Comparison of ENCODE assay signal across 8 mouse cellular contexts in genomic region chr2:77944860-77945595, GRCm38 (mm10). TPM values are rescaled to one million over a fixed set of nuclear protein-coding genes. Genes with fewer than 3 reads are reported as not detected.
DNase-seq lines count a peak whose midpoint lies in the region; ATAC-seq and TF ChIP-seq lines count a peak whose summit lies in the region.

No protein-coding gene starts in this region.

- H3K4me3 ChIP-seq in cerebellum, adult 2 months (replicated peaks; ENCODE audit: insufficient read depth, low read depth, low read length) = peak overlapping the region; percentile 58
- H3K4me3 ChIP-seq in E14TG2a.4 (replicated peaks; ENCODE audit: low read length) = peak overlapping the region; percentile 91
- H3K4me3 ChIP-seq in liver, postnatal 0 days (ENCODE audit: low read depth, low read length) = peak overlapping the region; percentile 93

- TF ChIP-seq CTCF in cerebellum, adult 2 months (IDR thresholded peaks at IDR 0.05; ENCODE audit: borderline replicate concordance, insufficient read depth, low read depth, low read length) = no peak
- TF ChIP-seq CTCF in E14TG2a.4 (conservative IDR thresholded peaks at IDR 0.05; ENCODE audit: low read length) = no peak
- no peak for TF ChIP-seq CTCF in liver, postnatal 0 days (IDR thresholded peaks at IDR 0.05; ENCODE audit: low read depth)

- TF ChIP-seq POLR2A in cerebellum, adult 2 months (IDR thresholded peaks at IDR 0.05; ENCODE audit: borderline replicate concordance, insufficient read depth, low read length) = no peak

- no peaks in the 10 kb centered on the region for H3K27me3 ChIP-seq in cerebellum, adult 2 months (ENCODE audit: control insufficient read depth, insufficient read depth, low read length)
- no peaks in the 10 kb centered on the region for H3K27me3 ChIP-seq in E14TG2a.4 (ENCODE audit: insufficient read depth, low read length)
- H3K27me3 ChIP-seq in liver, postnatal 0 days (ENCODE audit: insufficient read depth, low read length) = no peaks in the 10 kb centered on the region

- peak overlapping the region; percentile 76 for H3K4me2 ChIP-seq in liver, postnatal 0 days (ENCODE audit: low read depth, low read length)

- no peaks in the 10 kb centered on the region for H3K9me3 ChIP-seq in E14TG2a.4 (ENCODE audit: low read length)
- H3K9me3 ChIP-seq in liver, postnatal 0 days (ENCODE audit: low read length) = no peaks in the 10 kb centered on the region

- no peak overlapping the region for H3K27ac ChIP-seq in cerebellum, adult 2 months (ENCODE audit: insufficient read depth, low read length)
- no peak overlapping the region for H3K27ac ChIP-seq in liver, postnatal 0 days (ENCODE audit: low read depth)

- no peak for TF ChIP-seq EP300 in liver, postnatal 0 days (IDR thresholded peaks at IDR 0.05; ENCODE audit: low read depth)

- 39% methylated on average over 8 of the region's 8 CpGs for WGBS in cerebellum, adult 2 months
- WGBS in liver, postnatal 0 days (ENCODE audit: insufficient replicate concordance) = 29% methylated on average over 8 of the region's 8 CpGs

- DNase-seq in cerebellum, adult 2 months = no peak
- DNase-seq in liver, postnatal 0 days = no peak
- no peak for DNase-seq in T-cell, adult 2 months (ENCODE audit: low spot score)
- DNase-seq in embryo, embryonic 10 days (ENCODE audit: low spot score) = no peak
- no peak for DNase-seq in embryo, embryonic 9.5 days (ENCODE audit: extremely low spot score)

- peak overlapping the region; percentile 94 for H3K9ac ChIP-seq in liver, postnatal 0 days (replicated peaks)

- peaks cover 2% of the 10 kb centered on the region; the same call in 1 of the 2 replicates for H3K4me1 ChIP-seq in cerebellum, adult 2 months (ENCODE audit: control insufficient read depth, insufficient read depth, low read length)
- H3K4me1 ChIP-seq in E14TG2a.4 (replicated peaks; ENCODE audit: low read depth, low read length) = peaks cover 16% of the 10 kb centered on the region
- peaks cover 13% of the 10 kb centered on the region for H3K4me1 ChIP-seq in liver, postnatal 0 days (ENCODE audit: insufficient read depth)

- H3K36me3 ChIP-seq in E14TG2a.4 (ENCODE audit: insufficient read depth, low read length) = peaks cover 18% of the 10 kb centered on the region
- H3K36me3 ChIP-seq in liver, postnatal 0 days (replicated peaks; ENCODE audit: insufficient read depth, low read length) = no peaks in the 10 kb centered on the region

- no peak for ATAC-seq in cerebellum, adult (ENCODE audit: insufficient number of reproducible peaks, low FRiP score, low TSS enrichment)
- ATAC-seq in granulocyte monocyte progenitor cell, adult 5-6 weeks (replicated peaks; ENCODE audit: poor library complexity, severe bottlenecking) = 0 out of 2 replicates have a peak, but pooled peaks have one; percentile 1
- ATAC-seq in liver, postnatal 0 days = no peak

RNA-seq across cellular contexts. Expression of gene Cwc22, which starts 1.1 kb away (rescaled TPM):
- polyA plus RNA-seq in cerebellum, adult 2 months (2012; rRNA removed) = 29.8 and 30.3 TPM in 2 replicates
- 44.4 and 51.7 TPM in 2 replicates for total RNA-seq in granulocyte monocyte progenitor cell, adult 5-6 weeks (2014; fragmentation: Nextera tagmentation)
- 118 and 119 TPM in 2 replicates for total RNA-seq in granulocyte monocyte progenitor cell, adult 5-6 weeks (2017)
- 5.9 and 9.0 TPM in 2 replicates for polyA plus RNA-seq in liver, postnatal 0 days (2015; fragmentation: Nextera tagmentation; extraction: Ambion mirVana)
